Mouse (Mus musculus): ENCODE data around the gene Gmip.

GRCm38 (mm10) chr8:69802216-69802615, 6.3 kb upstream of the Gmip start:
- TF ChIP-seq GATA1 (IDR thresholded peaks at IDR 0.05; ENCODE audit: low read length): no peak
- no peak for TF ChIP-seq TAL1 (IDR thresholded peaks at IDR 0.05; ENCODE audit: low read length)

Measured in erythroblast, embryonic 14.5 days (primary cell).